Mouse (Mus musculus) cerebellum, adult 2 months (tissue): ENCODE results near the gene Ift46. TPM values are rescaled to one million over a fixed set of nuclear protein-coding genes. Genes with fewer than 3 reads are reported as not detected.

Source experiments
- DNase-seq, 2 experiments: peaks; one replicate each; pipeline ENCODE4 v3.0.0; 2021
- H3K27ac ChIP-seq: fragments of 200-500 bp; 2 replicates; pipeline ENCODE4 v1.5.1; 2012; ENCODE audit warnings: low read length, control low read depth, inconsistent platforms; ENCODE audit not compliant: insufficient read depth
- H3K27me3 ChIP-seq: fragments of 200-500 bp; 2 replicates; pipeline ENCODE4 v1.6.1; 2012; ENCODE audit warnings: inconsistent platforms, mild to moderate bottlenecking, low read length, moderate library complexity; ENCODE audit not compliant: control insufficient read depth, insufficient read depth
- H3K4me1 ChIP-seq: fragments of 200-500 bp; 2 replicates; pipeline ENCODE4 v1.6.1; 2011; ENCODE audit warnings: low read length; ENCODE audit not compliant: control insufficient read depth, insufficient read depth
- H3K4me3 ChIP-seq: fragments of 200-500 bp; replicated peaks from 2 replicates; pipeline ENCODE3; 2011; ENCODE audit warnings: mild to moderate bottlenecking, low read depth, low read length, control low read depth; ENCODE audit not compliant: insufficient read depth
- CTCF ChIP-seq: fragments of 200-500 bp; IDR thresholded peaks from 2 replicates; pipeline ENCODE4 v1.5.1; 2011; ENCODE audit warnings: low read depth, mild to moderate bottlenecking, control low read depth, low read length, moderate library complexity, borderline replicate concordance; ENCODE audit not compliant: insufficient read depth
- POLR2A ChIP-seq: fragments of 200-500 bp; IDR thresholded peaks from 2 replicates; pipeline ENCODE4 v1.6.1; 2011; ENCODE audit warnings: low read length, control low read depth, borderline replicate concordance; ENCODE audit not compliant: insufficient read depth
- WGBS: fragments of 180-500 bp; shearing (Covaris S2); methylation state at CpG from one replicate; pipeline ENCODE4 v1.1.7; 2018; 5-methylcytosine and 5-hydroxymethylcytosine counted together
- polyA plus RNA-seq: library from polyadenylated mRNA; depleted of rRNA; stranded (reverse); fragments of >200 nt; gene quantifications from 2 replicates; pipeline ENCODE4 v1.2.3, GENCODE M21; 2012; rRNA removed

The Ift46 gene
- 106 and 110 TPM in 2 replicates for polyA plus RNA-seq

- under 1% methylated on average over 77 of the region's 82 CpGs for WGBS
- no peak for TF ChIP-seq CTCF
- peak; percentile 74 for TF ChIP-seq POLR2A
These were observed at the start of gene Ift46, which contains the start of gene Arcn1 for GRCm38 (mm10) chr9:44767101-44768028. TSS of gene Ift46 (plus strand) at chr9:44767908. TSS of gene Arcn1 (minus strand) at chr9:44767845.

GRCm38 (mm10) chr9:44718937-44719631 lies 48.6 kb upstream of the Ift46 start:
- Histone ChIP-seq H3K27ac (peak overlapping the region; percentile 91; the same call in 1 of the 2 replicates), H3K4me3 (peak overlapping the region; percentile 90), H3K4me1 (peaks cover 54% of the 10 kb centered on the region), H3K27me3 (no peaks in the 10 kb centered on the region)
- DNase-seq, result peak; percentile 66 to 71
- WGBS, result 28% methylated on average over 12 of the region's 12 CpGs
- TF ChIP-seq POLR2A (no peak), CTCF (no peak)

More at GRCm38 (mm10) chr9:44767101-44768028, at the start of gene Ift46, which contains the start of gene Arcn1:
- Histone ChIP-seq H3K4me3 (peak within 1 kb of the TSS; percentile 64), H3K27ac (peak within 1 kb of the TSS; percentile 88), H3K4me1 (peaks cover 2% of the 10 kb centered on the region; the same call in 1 of the 2 replicates), H3K27me3 (no peaks in the 10 kb centered on the region)
- DNase-seq, result peak; percentile 87 to 90

GRCm38 (mm10) chr9:44719632-44720357 lies 47.9 kb upstream of the Ift46 start:
- WGBS, result 13% methylated on average over 8 of the region's 8 CpGs
- H3K27ac ChIP-seq, result peak overlapping the region; percentile 91

GRCm38 (mm10) chr9:44720358-44721153 lies 47.2 kb upstream of the Ift46 start:
- H3K27ac ChIP-seq, result peak overlapping the region; percentile 91
- H3K4me3 ChIP-seq, result peak overlapping the region; percentile 90
- peak; percentile 74 for DNase-seq
- peaks cover 50% of the 10 kb centered on the region for H3K4me1 ChIP-seq
- TF ChIP-seq CTCF (no peak), POLR2A (0 out of 2 replicates have a peak, but pooled peaks have one; percentile 29)
- no peaks in the 10 kb centered on the region for H3K27me3 ChIP-seq
- 3% methylated on average over 9 of the region's 9 CpGs for WGBS

More at GRCm38 (mm10) chr9:44719632-44720357, 47.9 kb upstream of the Ift46 start:
- TF ChIP-seq POLR2A, result no peak
- TF ChIP-seq CTCF, result no peak
- Histone ChIP-seq H3K4me1 (peaks cover 54% of the 10 kb centered on the region), H3K4me3 (peak overlapping the region; percentile 90), H3K27me3 (no peaks in the 10 kb centered on the region)
- no peak for DNase-seq

GRCm38 (mm10) chr9:44721154-44721876 lies 46.4 kb upstream of the Ift46 start:
- Histone ChIP-seq H3K4me1 (peaks cover 43% of the 10 kb centered on the region), H3K4me3 (peak overlapping the region; percentile 90), H3K27ac (peak overlapping the region; percentile 91), H3K27me3 (no peaks in the 10 kb centered on the region)
- WGBS, result under 1% methylated on average over 39 of the region's 40 CpGs
- no peak for TF ChIP-seq POLR2A
- TF ChIP-seq CTCF, result peak; percentile 25; the same call in 1 of the 2 replicates
- peak; percentile 95 for DNase-seq

- H3K27ac ChIP-seq, result peak overlapping the region; percentile 51
- peaks cover 38% of the 10 kb centered on the region for H3K4me1 ChIP-seq
- TF ChIP-seq CTCF (no peak), POLR2A (no peak)
- DNase-seq, result no peak
- peak overlapping the region; percentile 90 for H3K4me3 ChIP-seq
- WGBS, result 83% methylated on average over 3 of the region's 3 CpGs
- no peaks in the 10 kb centered on the region for H3K27me3 ChIP-seq
These were observed 45.9 kb upstream of the Ift46 start for GRCm38 (mm10) chr9:44721877-44722186.
